Mouse (Mus musculus) E14TG2a.4 (cell line): Measurements from ENCODE around the gene Eps8.

ENCODE experiments used
- CTCF ChIP-seq: conservative IDR thresholded peaks from 2 replicates; pipeline ENCODE4 v1.5.1; 2014; ENCODE audit warnings: low read length
- NANOG ChIP-seq: IDR thresholded peaks from 2 replicates; pipeline ENCODE4 v1.6.1; 2014; ENCODE audit warnings: borderline replicate concordance, low read length, mixed read lengths

GRCm38 (mm10) chr6:137688506-137689105, 33.9 kb upstream of the Eps8 start:
- TF ChIP-seq CTCF (no peak), NANOG (no peak)
